Mouse (Mus musculus) heart, embryonic 14.5 days (tissue): Measurements from ENCODE around the gene Colgalt2. TPM values are rescaled to one million over a fixed set of nuclear protein-coding genes. Genes with fewer than 3 reads are reported as not detected.
A peak's percentile ranks its signal among the peaks of the same experiment; 100 is the strongest.

ENCODE experiments used
- ATAC-seq: fragments of 200-750 bp; cut with Nextera tagmentation; 2 replicates; pipeline ENCODE4 v1.8.0; 2017; ENCODE audit warnings: low read depth, moderate TSS enrichment; ENCODE audit not compliant: insufficient number of reproducible peaks, insufficient read depth, low FRiP score
- H3K27ac ChIP-seq, 2 experiments: fragments of 200-500 bp in 1 of 2; fragments of 300-500 bp in 1 of 2; sonication (generic) in 1 of 2; replicated peaks in 1 of 2; 2 replicates each; pipeline ENCODE4 v1.5.1; 2012 to 2014; ENCODE audit warnings: low read depth in 2 of 2, low read length in 2 of 2, control low read depth in 1 of 2, mild to moderate bottlenecking in 1 of 2, mixed read lengths in 1 of 2; ENCODE audit not compliant: control insufficient read depth in 1 of 2, insufficient read depth in 1 of 2
- H3K27me3 ChIP-seq: fragments of 300-500 bp; sonication (generic); 2 replicates; pipeline ENCODE4 v1.6.1; 2014; ENCODE audit warnings: mild to moderate bottlenecking, low read length, control low read depth; ENCODE audit not compliant: control insufficient read depth, insufficient read depth
- H3K36me3 ChIP-seq: fragments of 300-500 bp; sonication (generic); 2 replicates; pipeline ENCODE4 v1.6.1; 2014; ENCODE audit warnings: mild to moderate bottlenecking, control low read depth, low read length, mixed read lengths; ENCODE audit not compliant: control insufficient read depth, insufficient read depth
- H3K4me1 ChIP-seq, 2 experiments: fragments of 200-500 bp in 1 of 2; fragments of 300-500 bp in 1 of 2; sonication (generic) in 1 of 2; 2 replicates each; pipeline ENCODE4 v1.6.1; 2012 to 2014; ENCODE audit warnings: low read length in 2 of 2, control low read depth in 1 of 2, mixed read lengths in 1 of 2; ENCODE audit not compliant: control insufficient read depth in 2 of 2, insufficient read depth in 2 of 2
- H3K4me2 ChIP-seq: fragments of 300-500 bp; sonication (generic); 2 replicates; pipeline ENCODE4 v1.6.1; 2014; ENCODE audit warnings: mild to moderate bottlenecking, low read length
- H3K4me3 ChIP-seq, 2 experiments: fragments of 200-500 bp in 1 of 2; fragments of 300-500 bp in 1 of 2; sonication (generic) in 1 of 2; 2 replicates each; pipeline ENCODE4 v1.5.1; 2012 to 2014; ENCODE audit warnings: low read length in 2 of 2, mild to moderate bottlenecking in 2 of 2, control low read depth in 1 of 2, low read depth in 1 of 2, moderate library complexity in 1 of 2; ENCODE audit not compliant: control insufficient read depth in 1 of 2, insufficient read depth in 1 of 2
- H3K9ac ChIP-seq: fragments of 300-500 bp; sonication (generic); 2 replicates; pipeline ENCODE4 v1.6.1; 2014; ENCODE audit warnings: mild to moderate bottlenecking, low read length
- H3K9me3 ChIP-seq: fragments of 300-500 bp; sonication (generic); 2 replicates; pipeline ENCODE4 v1.6.1; 2016; ENCODE audit warnings: low read length, control low read depth; ENCODE audit not compliant: control insufficient read depth
- WGBS: fragments of 180-500 bp; shearing (Covaris S2); extraction: QIAGEN DNeasy Blood & Tissue Kit; methylation state at CpG from one replicate; pipeline ENCODE4 v1.1.7; 2014; 5-methylcytosine and 5-hydroxymethylcytosine counted together
- polyA plus RNA-seq: library from polyadenylated mRNA; unstranded; fragments of >200 nt; fragmentation: Nextera tagmentation; extraction: Ambion mirVana; gene quantifications from 2 replicates; pipeline ENCODE4 v1.2.1, GENCODE M21; 2014

Gene Colgalt2
- polyA plus RNA-seq, 1 experiment from 2014 or later = 2.8 TPM

DNA sequence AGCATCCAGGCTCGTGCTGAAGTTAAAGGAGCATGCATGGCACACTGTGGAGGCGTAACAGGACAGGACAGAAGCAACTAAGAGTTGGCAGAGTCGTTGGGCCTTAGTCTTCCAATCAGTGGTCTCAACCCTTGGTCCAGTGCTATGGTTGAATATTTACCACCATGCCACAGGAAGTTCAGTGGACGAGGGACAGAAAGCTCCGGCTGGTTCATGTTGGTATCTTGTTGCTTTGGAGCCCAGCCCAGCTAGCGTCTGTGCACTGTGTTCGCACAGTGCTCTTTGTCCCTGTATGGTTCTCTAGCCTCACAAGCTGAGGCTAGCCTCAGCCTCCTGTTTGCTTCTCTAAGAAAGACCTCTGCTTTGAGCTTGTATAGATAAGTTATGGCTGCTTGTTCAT lies 134.9 kb downstream of the Colgalt2 start:
- 81% methylated on average over 7 of the region's 7 CpGs for WGBS
- no peak overlapping the region for H3K4me2 ChIP-seq
- peaks cover 79% of the 10 kb centered on the region for H3K36me3 ChIP-seq
- peaks cover 18 to 45% of the 10 kb centered on the region in 2 experiments for H3K4me1 ChIP-seq
- no peak overlapping the region for H3K4me3 ChIP-seq
- no peaks in the 10 kb centered on the region for H3K27me3 ChIP-seq
- no peak for ATAC-seq
- H3K9me3 ChIP-seq = no peaks in the 10 kb centered on the region
- no peak overlapping the region for H3K9ac ChIP-seq
- no peak overlapping the region for H3K27ac ChIP-seq

- 70% methylated on average over 16 of the region's 16 CpGs for WGBS
- H3K27ac ChIP-seq = no peak overlapping the region
Observed at GRCm38 (mm10) chr1:152536416-152537018, 136.9 kb downstream of the Colgalt2 start.

DNA sequence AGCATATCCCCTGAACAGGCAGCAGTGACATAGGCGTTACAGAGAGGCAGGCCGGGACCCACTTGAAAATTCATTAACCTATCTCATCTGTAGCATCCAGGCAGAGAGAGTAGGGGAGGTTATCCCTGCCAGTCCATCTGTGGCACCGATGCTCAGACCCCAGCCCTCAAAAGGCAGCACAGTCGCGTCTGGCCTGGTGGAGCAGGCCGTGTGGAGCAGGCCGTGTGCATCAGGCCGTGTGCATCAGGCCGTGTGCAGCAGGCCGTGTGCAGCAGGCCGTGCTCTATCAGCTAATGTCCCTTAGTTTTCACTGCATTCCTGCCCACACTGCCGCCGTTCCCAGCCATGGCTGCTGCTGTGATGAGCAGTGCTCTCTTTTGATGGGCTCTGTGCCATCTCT lies 137.6 kb downstream of the Colgalt2 start:
- no peak overlapping the region for H3K27ac ChIP-seq
- no peaks in the 10 kb centered on the region for H3K27me3 ChIP-seq
- no peaks in the 10 kb centered on the region for H3K9me3 ChIP-seq
- no peak overlapping the region for H3K4me3 ChIP-seq
- no peak overlapping the region for H3K9ac ChIP-seq
- H3K4me1 ChIP-seq = peaks cover 10 to 27% of the 10 kb centered on the region in 2 experiments
- WGBS = 86% methylated on average over 13 of the region's 13 CpGs
- H3K36me3 ChIP-seq = peaks cover 80% of the 10 kb centered on the region
- no peak overlapping the region for H3K4me2 ChIP-seq
- ATAC-seq = no peak

More at GRCm38 (mm10) chr1:152536416-152537018, 136.9 kb downstream of the Colgalt2 start:
- Histone ChIP-seq H3K27me3 (no peaks in the 10 kb centered on the region), H3K36me3 (peaks cover 79% of the 10 kb centered on the region), H3K9me3 (no peaks in the 10 kb centered on the region), H3K4me1 (peaks cover 14 to 33% of the 10 kb centered on the region in 2 experiments), H3K4me2 (no peak overlapping the region), H3K4me3 (no peak overlapping the region), H3K9ac (no peak overlapping the region)
- ATAC-seq = no peak

DNA sequence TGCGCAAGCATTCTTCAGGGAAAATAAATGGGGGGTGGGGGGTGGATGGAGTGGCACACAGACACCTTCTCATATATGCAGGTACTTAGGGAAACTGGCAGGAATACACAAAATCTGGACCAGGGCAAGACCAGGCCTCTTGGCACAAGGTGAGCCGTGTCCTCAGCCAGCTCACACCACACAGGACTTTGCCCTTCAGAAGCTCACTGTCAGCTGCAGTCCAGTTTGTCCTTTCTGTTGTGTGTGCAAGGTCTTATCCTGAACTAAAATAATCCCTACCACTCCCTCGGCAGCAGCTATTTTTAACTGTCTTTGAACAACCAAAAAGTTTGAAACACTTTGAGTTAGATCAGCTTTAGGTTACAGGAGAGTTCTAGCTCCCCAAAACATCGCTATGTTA lies 139.2 kb downstream of the Colgalt2 start:
- no peak for ATAC-seq
- H3K36me3 ChIP-seq = peaks cover 85% of the 10 kb centered on the region
- H3K4me2 ChIP-seq = no peak overlapping the region
- H3K4me1 ChIP-seq = peaks cover 3 to 13% of the 10 kb centered on the region in 2 experiments
- 52% methylated on average over 4 of the region's 4 CpGs for WGBS
- H3K27me3 ChIP-seq = no peaks in the 10 kb centered on the region
- no peak overlapping the region for H3K4me3 ChIP-seq
- peak overlapping the region; percentile 78 to 88 for H3K27ac ChIP-seq
- H3K9me3 ChIP-seq = no peaks in the 10 kb centered on the region
- peak overlapping the region; percentile 42; the same call in 1 of the 2 replicates for H3K9ac ChIP-seq

- Histone ChIP-seq H3K36me3 (peaks cover 91% of the 10 kb centered on the region), H3K9ac (no peak overlapping the region), H3K4me1 (peaks cover 3 to 13% of the 10 kb centered on the region in 2 experiments), H3K27ac (no peak overlapping the region; a peak in 1 of 4 replicates), H3K9me3 (no peaks in the 10 kb centered on the region), H3K4me2 (no peak overlapping the region), H3K4me3 (no peak overlapping the region), H3K27me3 (no peaks in the 10 kb centered on the region)
- WGBS = 91% methylated on average over 3 of the region's 3 CpGs
- no peak for ATAC-seq
Observed at GRCm38 (mm10) chr1:152540304-152540887, 140.8 kb downstream of the Colgalt2 start.

- Histone ChIP-seq H3K4me3 (no peak overlapping the region), H3K27ac (no peak overlapping the region), H3K4me2 (no peak overlapping the region), H3K9me3 (no peaks in the 10 kb centered on the region), H3K27me3 (no peaks in the 10 kb centered on the region), H3K36me3 (peaks cover 88% of the 10 kb centered on the region), H3K9ac (no peak overlapping the region), H3K4me1 (peaks cover 3 to 13% of the 10 kb centered on the region in 2 experiments)
- WGBS = 85% methylated on average over 6 of the region's 6 CpGs
- ATAC-seq = no peak
Observed at GRCm38 (mm10) chr1:152542747-152543378, 143.2 kb downstream of the Colgalt2 start.

GRCm38 (mm10) chr1:152543449-152544159 lies 144.0 kb downstream of the Colgalt2 start:
- Histone ChIP-seq H3K4me1 (peaks cover 3 to 10% of the 10 kb centered on the region in 2 experiments; a peak in 3 of 4 replicates), H3K4me3 (no peak overlapping the region), H3K36me3 (peaks cover 89% of the 10 kb centered on the region), H3K27ac (no peak overlapping the region), H3K9ac (no peak overlapping the region), H3K4me2 (no peak overlapping the region), H3K9me3 (no peaks in the 10 kb centered on the region), H3K27me3 (no peaks in the 10 kb centered on the region)
- no peak for ATAC-seq
- WGBS = 78% methylated on average over 2 of the region's 2 CpGs
